In the genomic region with DNA sequence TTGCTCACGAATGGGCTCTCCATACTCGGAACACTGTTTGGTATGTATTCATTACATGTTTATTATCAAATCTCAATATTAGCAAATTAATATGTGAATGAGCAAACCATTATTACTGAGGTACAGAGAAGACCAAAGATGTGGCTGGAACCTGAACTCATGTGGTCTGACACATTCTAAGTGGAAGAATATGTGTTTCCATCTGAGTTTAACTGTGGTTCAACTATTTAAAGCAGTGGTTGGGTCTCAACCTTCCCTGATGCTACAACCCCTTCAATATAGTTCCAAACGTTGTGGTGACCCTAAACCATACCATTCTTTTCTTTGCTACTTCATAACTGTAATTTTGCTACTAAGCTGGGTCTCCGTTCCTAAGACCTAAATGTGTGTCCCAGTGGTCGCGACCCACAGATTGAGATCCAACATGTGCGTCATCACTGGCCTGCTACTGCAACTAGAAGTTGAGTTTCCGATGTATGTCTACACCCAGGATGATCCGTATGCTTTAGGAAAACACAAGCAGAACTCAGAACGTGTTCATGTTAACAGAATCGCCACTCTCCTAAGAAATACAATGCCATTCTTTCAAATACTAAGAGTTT, we compare ENCODE assay signal across 8 mouse cellular contexts. TPM values are rescaled to one million over a fixed set of nuclear protein-coding genes. Genes with fewer than 3 reads are reported as not detected.
DNase-seq lines count a peak whose midpoint lies in the region; ATAC-seq and TF ChIP-seq lines count a peak whose summit lies in the region.

No protein-coding gene starts in this region.

- H3K27me3 ChIP-seq in megakaryocyte, embryonic 14.5 days (replicated peaks): no peaks in the 10 kb centered on the region
- H3K27me3 ChIP-seq in hindbrain, embryonic 10.5 days (ENCODE audit: insufficient read depth, poor library complexity, severe bottlenecking): no peaks in the 10 kb centered on the region
- H3K27me3 ChIP-seq in liver, postnatal 0 days (ENCODE audit: insufficient read depth, low read length): no peaks in the 10 kb centered on the region

- peaks cover 4% of the 10 kb centered on the region for H3K36me3 ChIP-seq in megakaryocyte, embryonic 14.5 days (replicated peaks; ENCODE audit: low read length)
- peaks cover 5% of the 10 kb centered on the region; the same call in 1 of the 2 replicates for H3K36me3 ChIP-seq in hindbrain, embryonic 10.5 days
- H3K36me3 ChIP-seq in liver, postnatal 0 days (replicated peaks; ENCODE audit: insufficient read depth, low read length): no peaks in the 10 kb centered on the region

- peak overlapping the region; percentile 99 for H3K4me3 ChIP-seq in megakaryocyte, embryonic 14.5 days (replicated peaks)
- H3K4me3 ChIP-seq in hindbrain, embryonic 10.5 days: peak overlapping the region; percentile 88
- peak overlapping the region; percentile 98 for H3K4me3 ChIP-seq in liver, postnatal 0 days (ENCODE audit: low read depth, low read length)

- H3K27ac ChIP-seq in hindbrain, embryonic 10.5 days: no peak overlapping the region
- peak overlapping the region; percentile 88; the same call in 1 of the 2 replicates for H3K27ac ChIP-seq in liver, postnatal 0 days (ENCODE audit: low read depth)

- no peak for ATAC-seq in megakaryocyte, adult 5-6 weeks (ENCODE audit: poor library complexity, severe bottlenecking)
- no peak for ATAC-seq in liver, postnatal 0 days

- TF ChIP-seq EP300 in liver, postnatal 0 days (IDR thresholded peaks at IDR 0.05; ENCODE audit: low read depth): no peak

- no peaks in the 10 kb centered on the region for H3K9me3 ChIP-seq in megakaryocyte, embryonic 14.5 days
- H3K9me3 ChIP-seq in hindbrain, embryonic 10.5 days: no peaks in the 10 kb centered on the region
- H3K9me3 ChIP-seq in liver, postnatal 0 days (ENCODE audit: low read length): no peaks in the 10 kb centered on the region

- TF ChIP-seq CTCF in liver, postnatal 0 days (IDR thresholded peaks at IDR 0.05; ENCODE audit: low read depth): no peak

- peak overlapping the region; percentile 54 for H3K9ac ChIP-seq in liver, postnatal 0 days (replicated peaks)

- DNase-seq in ZHBTc4 (ENCODE audit: low read depth, low spot score): peak; percentile 16
- no peak for DNase-seq in hindbrain, embryonic 10.5 days (ENCODE audit: low spot score)
- peak; percentile 20 for DNase-seq in liver, postnatal 0 days
- no peak for DNase-seq in spleen, adult 12 weeks (ENCODE audit: low spot score)
- DNase-seq in Muller cell, postnatal 12 days (ENCODE audit: inconsistent ontology term): no peak
- DNase-seq in cerebellum, postnatal 36 days: no peak

- WGBS in hindbrain, embryonic 10.5 days: 58% methylated on average over 11 of the region's 11 CpGs
- 30% methylated on average over 11 of the region's 11 CpGs for WGBS in liver, postnatal 0 days (ENCODE audit: insufficient replicate concordance)

- H3K4me1 ChIP-seq in megakaryocyte, embryonic 14.5 days: peaks cover 59% of the 10 kb centered on the region
- peaks cover 21% of the 10 kb centered on the region for H3K4me1 ChIP-seq in hindbrain, embryonic 10.5 days (replicated peaks)
- peaks cover 23% of the 10 kb centered on the region for H3K4me1 ChIP-seq in liver, postnatal 0 days (ENCODE audit: insufficient read depth)

- peak overlapping the region; percentile 82 for H3K4me2 ChIP-seq in liver, postnatal 0 days (ENCODE audit: low read depth, low read length)

RNA-seq across cellular contexts. Expression of a gene that starts 1.5 kb away (rescaled TPM):
- polyA plus RNA-seq in megakaryocyte, embryonic 14.5 days (2012; ENCODE audit: insufficient read depth, low replicate concordance): 0.20 and 0.57 TPM in 2 replicates
- total RNA-seq in megakaryocyte, adult 5-6 weeks (2015): 25.6 and 27.2 TPM in 2 replicates
- 15.6 and 18.6 TPM in 2 replicates for total RNA-seq in megakaryocyte, adult 5-6 weeks (2017)
- polyA plus RNA-seq in hindbrain, embryonic 10.5 days (2016; fragmentation: Nextera tagmentation; extraction: Ambion mirVana): 1.7 and 2.7 TPM in 2 replicates
- polyA plus RNA-seq in liver, postnatal 0 days (2015; fragmentation: Nextera tagmentation; extraction: Ambion mirVana): 1.5 and 1.7 TPM in 2 replicates

Comparison
In these comparisons a context has a peak if more than half of its experiments do, and no peak if none do; other contexts are left out.
1. DNase-seq: peak in ZHBTc4 (single experiment) and liver, postnatal 0 days (single experiment); none in hindbrain, embryonic 10.5 days (single experiment), spleen, adult 12 weeks (single experiment), Muller cell, postnatal 12 days (single experiment) and cerebellum, postnatal 36 days (0 of 2).
2. Peak in every context shown above with its lines, with median percentiles within 50 percentile points of each other: H3K4me3 ChIP-seq.